Mouse (Mus musculus): ENCODE data around the gene Arl15.

Arl15 gene

DNA sequence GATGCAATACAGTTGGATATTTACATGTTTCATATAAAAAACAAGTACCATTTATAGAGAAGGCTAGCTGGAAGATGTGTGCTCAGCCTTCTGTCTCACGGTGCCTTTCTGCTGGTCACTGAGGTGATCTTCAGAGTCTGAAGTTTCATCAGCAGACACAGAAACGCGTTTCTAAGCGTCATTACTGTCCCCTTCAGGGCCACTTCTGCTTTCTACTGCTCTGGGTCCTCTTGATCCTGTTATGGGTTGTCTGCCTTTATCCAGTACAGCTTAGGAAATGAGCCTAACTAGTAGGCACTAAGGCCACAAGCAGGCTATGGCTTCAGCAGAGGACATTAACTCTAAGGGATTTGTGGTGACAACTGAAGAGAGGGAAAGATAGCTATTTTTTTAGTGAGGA lies 5.9 kb downstream of the Arl15 start:
- DNase-seq (ENCODE audit: low read depth in 1 of 2, low spot score in 2 of 2) = no peak

- no peak for DNase-seq (ENCODE audit: low read depth in 1 of 2, low spot score in 2 of 2)
Observed at GRCm38 (mm10) chr13:113802571-113802970, 8.3 kb downstream of the Arl15 start.

DNA sequence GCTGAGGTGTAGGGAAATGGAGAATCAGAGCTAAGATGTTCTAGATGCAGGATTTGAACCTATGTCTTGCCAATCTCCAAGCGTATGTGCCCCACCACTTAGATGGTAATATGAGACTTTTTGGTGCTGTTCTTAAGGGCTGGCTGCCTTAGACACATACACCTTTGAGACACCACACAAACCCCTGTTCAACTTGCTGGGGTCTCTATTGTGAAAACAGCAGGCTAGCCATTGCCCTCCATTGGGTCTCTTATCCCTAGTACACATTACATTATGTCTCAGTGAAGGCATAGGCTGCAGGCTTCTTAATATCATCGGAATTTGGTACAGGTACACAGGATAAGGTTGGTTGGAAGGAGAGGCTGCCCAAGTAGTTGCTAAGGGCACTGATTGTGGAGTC lies 16.8 kb downstream of the Arl15 start:
- DNase-seq (ENCODE audit: low read depth in 1 of 2, low spot score in 2 of 2) = no peak

DNA sequence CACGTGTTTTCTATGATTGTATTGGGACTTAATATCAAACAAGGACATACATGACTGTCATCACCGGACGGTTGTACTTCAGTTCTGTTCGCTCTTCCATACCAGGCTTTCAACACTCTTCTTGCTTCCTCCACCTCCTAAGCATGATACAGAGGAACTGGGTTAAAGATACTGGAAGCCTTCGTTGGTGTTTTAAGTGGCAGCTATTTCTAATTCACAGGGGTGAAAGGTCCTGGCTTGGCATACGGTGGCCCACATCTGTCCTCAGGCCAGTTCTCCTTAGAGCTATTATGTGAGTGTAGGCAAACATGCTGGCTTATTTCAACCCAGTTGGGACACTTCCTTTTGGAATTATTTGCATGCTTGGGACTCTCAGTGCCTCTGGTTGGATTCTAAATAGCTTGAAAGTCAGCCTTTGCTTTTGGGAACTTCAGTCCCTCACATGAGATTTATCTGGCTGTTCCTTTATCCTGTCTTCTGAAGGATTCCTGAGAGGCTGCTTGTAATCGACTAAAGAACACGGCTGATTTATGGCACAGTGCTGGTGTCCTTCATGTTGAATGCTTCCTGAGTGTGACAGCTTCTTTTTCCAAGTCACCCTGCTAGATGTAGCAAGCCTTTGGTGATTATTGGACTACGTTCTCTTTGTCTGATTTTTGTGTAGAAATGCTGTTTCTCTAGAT lies 17.7 kb downstream of the Arl15 start:
- DNase-seq (ENCODE audit: low read depth in 1 of 2, low spot score in 2 of 2) = no peak

- DNase-seq (ENCODE audit: low read depth in 1 of 2, low spot score in 2 of 2) = no peak
Observed at GRCm38 (mm10) chr13:113812593-113812975, 18.3 kb downstream of the Arl15 start.

- DNase-seq (ENCODE audit: low read depth in 1 of 2, low spot score in 2 of 2) = no peak
Observed at GRCm38 (mm10) chr13:113814121-113814520, 19.8 kb downstream of the Arl15 start.

DNA sequence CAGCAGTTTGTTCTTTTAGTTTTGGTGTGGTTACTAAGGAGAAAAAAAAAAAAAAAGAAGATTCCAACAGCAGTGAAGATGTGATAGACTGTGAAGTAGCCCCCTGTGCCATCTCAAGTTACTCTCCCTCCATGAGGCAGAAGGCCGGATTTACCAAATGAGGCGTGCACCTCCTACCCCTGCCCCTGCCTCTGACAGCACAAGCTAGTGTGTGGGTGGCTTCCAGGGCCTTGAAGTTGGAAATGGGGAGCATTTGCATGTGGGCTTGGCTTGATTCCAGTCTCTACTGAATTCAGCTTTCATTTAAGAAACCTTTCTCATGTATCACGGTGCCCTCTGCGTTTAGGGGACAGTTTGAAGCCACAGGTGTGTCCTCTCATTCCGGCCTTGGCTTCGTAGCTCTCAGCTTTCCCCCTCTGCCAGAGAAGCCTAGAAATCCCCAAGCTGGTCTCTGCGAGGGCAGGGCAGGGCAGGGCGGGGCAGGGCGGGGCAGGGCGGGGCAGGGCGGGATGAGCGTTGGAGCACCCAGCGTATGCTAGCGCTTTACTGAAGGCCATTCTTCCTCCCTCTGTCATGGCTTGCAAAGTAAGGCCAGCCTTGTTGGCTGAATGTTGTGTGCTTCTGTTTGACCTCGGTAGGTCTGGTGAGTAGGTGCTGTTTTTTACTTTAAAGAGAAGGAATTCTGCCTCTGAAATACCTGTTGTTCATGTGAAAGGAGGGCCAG lies 21.6 kb downstream of the Arl15 start:
- DNase-seq (ENCODE audit: low read depth in 1 of 2, low spot score in 2 of 2) = no peak

DNA sequence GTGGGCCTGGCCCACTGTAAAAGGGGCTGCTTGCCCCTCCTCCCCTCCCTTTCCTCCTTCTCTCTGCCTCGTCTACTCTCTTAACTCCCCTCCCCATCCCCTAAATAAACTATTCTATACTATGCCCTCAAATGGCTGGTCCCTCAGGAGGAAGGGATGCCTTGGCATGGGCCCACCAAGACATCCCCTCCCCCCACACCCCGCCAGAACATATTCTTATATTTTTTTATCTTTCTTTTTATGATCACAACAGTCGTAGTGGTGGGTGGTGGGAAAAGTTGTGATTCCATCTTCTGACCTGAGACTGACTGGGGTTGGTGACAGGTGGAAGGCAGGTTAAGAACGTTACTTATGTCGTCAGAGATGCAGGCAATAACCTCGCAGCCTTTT lies 22.1 kb downstream of the Arl15 start:
- no peak for DNase-seq (ENCODE audit: low read depth in 1 of 2, low spot score in 2 of 2)

DNA sequence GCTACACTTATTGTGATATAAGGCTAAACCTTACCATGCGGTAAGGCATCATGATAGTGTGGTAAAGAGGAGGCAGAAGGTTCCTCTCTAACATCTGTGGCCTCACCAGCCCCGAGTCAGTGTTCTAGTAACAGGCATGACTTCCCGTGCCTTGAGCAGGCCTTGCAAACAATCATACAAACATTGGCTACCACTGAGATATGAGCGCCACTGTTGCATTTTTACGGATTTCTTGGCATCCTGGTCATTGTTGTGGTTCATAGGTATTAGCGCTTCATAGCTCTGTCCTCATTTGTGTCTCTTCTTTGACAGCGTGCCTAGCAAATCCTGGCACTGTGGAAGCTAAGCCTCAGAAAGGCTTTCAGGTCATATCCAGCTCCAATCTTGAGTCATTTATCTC lies 24.7 kb downstream of the Arl15 start:
- no peak for DNase-seq (ENCODE audit: low read depth in 1 of 2, low spot score in 2 of 2)

DNA sequence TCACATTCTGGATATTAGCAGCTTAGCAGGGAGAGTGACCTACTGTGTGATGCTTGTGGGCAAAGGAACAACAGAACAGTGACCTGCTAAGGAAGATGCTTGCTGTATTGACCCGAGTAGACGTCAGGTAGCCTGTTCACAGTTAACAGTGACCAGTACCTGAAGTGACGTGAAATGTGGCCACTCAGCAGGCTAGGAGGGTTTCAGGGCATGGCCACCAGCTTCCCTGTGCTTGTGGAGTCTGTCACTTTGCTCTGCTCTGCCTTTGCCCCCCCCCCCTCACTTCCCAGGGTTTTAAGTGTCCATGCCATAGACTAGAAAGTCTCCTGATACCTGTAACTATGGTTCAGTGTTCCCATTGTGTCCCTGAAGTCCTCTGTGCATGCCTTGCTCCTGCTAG lies 25.9 kb downstream of the Arl15 start:
- DNase-seq (ENCODE audit: low read depth in 1 of 2, low spot score in 2 of 2) = no peak

- no peak for DNase-seq (ENCODE audit: low read depth in 1 of 2, low spot score in 2 of 2)
Observed at GRCm38 (mm10) chr13:113821891-113822290, 27.6 kb downstream of the Arl15 start.

- no peak for DNase-seq (ENCODE audit: low read depth in 1 of 2, low spot score in 2 of 2)
Observed at GRCm38 (mm10) chr13:113824027-113824426, 29.7 kb downstream of the Arl15 start.

DNA sequence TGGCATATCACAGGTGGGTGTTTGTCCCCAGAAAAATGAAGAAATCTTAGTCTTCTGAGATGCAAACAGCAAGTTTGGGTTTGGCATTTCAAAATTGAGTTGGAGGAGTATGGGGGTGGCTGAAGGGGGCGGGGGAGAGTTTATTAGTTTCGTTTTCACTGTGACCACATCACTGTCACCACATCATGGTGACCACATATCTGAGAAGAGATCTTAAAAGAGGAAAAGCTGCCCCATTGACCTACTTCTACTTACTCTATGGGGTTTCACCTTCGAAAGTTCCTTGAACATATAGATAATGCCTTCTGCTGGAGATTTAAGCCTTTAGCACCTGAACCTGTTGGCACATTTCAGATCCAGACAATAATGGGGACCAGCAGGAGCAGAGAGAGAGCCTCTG lies 34.3 kb downstream of the Arl15 start:
- DNase-seq (ENCODE audit: low read depth in 1 of 2, low spot score in 2 of 2) = no peak

DNA sequence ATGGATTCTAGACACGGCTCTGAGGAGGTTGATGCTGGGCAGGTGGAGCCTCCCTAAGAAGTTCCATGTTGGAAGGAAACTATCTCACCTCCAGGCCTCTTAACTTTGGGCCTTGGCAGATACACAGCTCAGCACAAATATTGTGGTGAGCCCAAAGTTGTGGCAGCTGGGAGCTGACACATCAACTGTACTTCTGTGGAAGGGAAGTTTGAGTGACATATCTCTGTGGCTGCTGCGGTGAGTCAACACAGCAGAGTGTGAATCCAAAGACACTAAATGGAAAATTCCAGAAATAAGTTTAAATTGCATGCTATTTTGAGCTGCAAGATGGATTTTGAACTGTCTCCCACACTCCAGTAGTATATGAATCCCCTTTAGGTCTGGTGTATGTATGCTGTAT lies 34.8 kb downstream of the Arl15 start:
- DNase-seq (ENCODE audit: low read depth in 1 of 2, low spot score in 2 of 2) = no peak

DNA sequence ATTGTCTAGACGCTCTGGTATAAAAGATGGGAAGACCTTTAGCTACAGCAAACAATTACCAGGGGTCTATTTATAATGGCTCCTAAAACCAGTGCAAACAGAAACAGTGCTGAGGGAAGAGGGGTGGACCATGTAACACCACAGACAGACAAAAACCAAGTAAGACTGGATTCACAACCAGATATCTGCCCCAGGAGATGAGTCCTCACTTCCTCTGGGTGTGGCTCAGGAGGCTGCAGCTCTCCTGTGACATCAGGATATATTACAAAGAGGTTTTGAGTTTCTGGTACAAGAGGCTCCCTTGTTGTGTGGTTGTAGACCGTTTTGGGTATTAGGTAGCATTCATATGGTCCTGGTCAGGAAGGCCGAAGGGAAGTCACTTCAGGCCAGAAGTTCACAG lies 36.5 kb downstream of the Arl15 start:
- DNase-seq (ENCODE audit: low read depth in 1 of 2, low spot score in 2 of 2) = no peak

- DNase-seq (ENCODE audit: low read depth in 1 of 2, low spot score in 2 of 2) = no peak
Observed at GRCm38 (mm10) chr13:113832947-113833346, 38.6 kb downstream of the Arl15 start.

DNA sequence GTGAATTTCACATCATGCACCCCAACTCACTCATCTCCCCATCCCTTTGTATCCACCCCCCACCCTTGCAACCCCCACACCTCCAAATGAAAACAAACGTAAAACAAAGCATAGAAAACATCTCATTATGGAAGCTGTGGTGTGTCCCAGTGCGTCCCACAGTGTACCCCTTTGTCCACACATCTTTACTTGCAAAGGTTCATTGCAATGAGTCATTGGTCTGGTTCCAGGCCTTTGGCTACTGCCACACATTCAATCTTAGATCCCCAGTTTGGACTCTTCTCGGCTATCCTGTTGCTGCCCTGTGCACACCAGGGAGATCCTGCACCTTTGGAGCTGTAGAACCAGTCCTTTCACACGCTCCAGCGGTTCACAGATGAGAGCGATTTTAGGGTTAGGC lies 41.6 kb downstream of the Arl15 start:
- no peak for DNase-seq (ENCODE audit: low read depth in 1 of 2, low spot score in 2 of 2)

DNA sequence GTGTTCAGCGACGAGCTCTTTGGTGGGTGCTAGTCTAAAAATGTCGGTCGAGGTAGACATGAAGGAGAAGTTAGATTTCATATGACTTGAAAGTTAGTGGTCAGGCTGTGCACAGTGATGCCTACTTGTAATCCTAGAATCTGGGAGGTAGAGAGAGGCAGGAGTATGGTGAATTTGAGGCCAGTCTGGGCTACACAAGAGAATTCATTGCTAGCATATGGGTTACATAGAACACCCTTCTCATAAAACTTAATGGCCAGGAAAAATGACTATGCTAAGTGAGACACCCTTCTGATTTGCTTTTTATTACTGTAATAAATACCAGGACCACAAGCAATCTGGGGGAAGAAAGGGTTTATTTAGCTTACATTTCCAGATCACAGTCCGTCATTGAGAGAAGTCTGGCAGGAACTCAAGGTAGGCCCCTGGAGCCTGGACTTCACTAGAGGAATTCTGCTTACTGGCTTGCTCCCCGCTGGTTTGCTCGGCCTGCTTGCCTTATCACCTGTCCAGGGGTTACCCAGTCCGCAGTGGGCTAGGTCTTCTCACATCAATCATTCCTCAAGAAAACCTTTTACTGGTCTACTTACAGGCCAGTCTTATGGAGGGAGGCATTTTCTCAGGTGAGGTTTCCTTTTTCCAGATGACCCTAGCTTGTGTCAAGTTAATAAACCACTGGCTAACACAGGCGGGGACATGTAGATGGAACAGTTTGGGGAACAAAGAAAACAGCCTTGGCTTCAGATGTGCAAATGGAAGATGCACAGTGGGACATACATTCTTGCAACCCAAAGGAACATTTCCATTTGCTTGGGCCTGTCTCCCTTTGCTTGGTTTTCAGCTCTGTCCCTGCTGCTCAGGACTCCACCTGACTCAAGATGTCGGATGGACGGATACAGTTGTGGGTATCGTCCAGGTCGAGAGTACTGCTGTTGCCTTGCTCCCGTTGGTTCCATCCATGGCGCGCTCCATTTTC lies 44.6 kb downstream of the Arl15 start:
- DNase-seq (ENCODE audit: low read depth in 1 of 2, low spot score in 2 of 2) = no peak

DNA sequence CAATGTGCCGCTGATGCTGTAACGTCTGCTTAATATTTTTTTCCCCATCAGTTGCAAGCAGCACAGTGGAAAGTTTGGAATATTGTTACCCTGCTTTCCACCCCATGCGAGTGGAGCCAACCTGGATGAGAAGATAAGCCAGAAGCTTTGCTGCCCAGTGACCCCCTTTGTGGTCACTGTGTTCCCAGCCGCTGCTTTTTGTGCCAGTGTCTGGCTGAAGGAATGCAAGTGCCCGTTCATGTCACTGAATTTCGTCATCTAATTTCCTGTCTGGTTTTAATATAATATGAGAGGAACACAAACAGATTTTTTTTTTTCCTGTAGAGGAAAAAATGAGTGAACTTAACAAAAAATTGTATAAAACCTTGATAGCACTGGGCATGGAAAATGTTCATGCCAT lies 46.1 kb downstream of the Arl15 start:
- DNase-seq (ENCODE audit: low read depth in 1 of 2, low spot score in 2 of 2) = no peak

- DNase-seq (ENCODE audit: low read depth in 1 of 2, low spot score in 2 of 2) = no peak
Observed at GRCm38 (mm10) chr13:113842411-113843309, 48.4 kb downstream of the Arl15 start.

- DNase-seq (ENCODE audit: low read depth in 1 of 2, low spot score in 2 of 2) = no peak
Observed at GRCm38 (mm10) chr13:113843310-113843649, 49.0 kb downstream of the Arl15 start.

Measured in monocyte, adult 2 months (primary cell).